Mouse (Mus musculus): ENCODE results near the gene Frmd8. TPM values are rescaled to one million over a fixed set of nuclear protein-coding genes. Genes with fewer than 3 reads are reported as not detected.

Frmd8 gene
- polyA plus RNA-seq (2014; fragmentation: Illumina TruSeq; extraction: RNeasy Lipid Tissue Mini Kit (QIAGEN cat#74804); ENCODE audit: low read depth, low replicate concordance), result 2.8 TPM

DNA sequence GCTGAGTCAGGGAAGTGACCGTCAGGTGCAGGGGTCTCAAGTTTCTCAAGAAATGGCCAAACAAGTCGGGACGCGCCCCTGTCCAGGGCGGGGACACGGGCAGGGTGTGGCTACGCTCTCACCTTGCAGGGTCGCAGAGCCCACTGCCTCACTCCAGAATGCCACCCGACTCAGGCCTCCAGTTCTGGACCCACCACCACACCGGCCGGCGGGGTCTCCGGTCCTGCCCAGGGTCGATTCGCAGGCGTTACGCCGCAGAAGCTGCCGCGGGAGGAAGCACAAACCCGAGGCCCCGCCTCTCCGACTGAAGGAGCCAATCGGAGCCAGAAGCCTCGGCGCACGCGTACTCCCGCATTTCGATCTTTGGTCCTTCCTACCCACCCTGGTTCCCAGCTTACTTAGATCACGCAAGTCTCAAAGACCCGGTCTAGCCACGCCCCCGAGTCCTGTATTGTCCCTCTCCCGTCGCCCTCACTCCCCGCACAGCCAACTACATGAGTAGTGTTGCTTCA is at the start of gene Frmd8:
Frmd8 (minus strand) TSS at position 306 of the 512 bp plus-strand sequence.

DNA sequence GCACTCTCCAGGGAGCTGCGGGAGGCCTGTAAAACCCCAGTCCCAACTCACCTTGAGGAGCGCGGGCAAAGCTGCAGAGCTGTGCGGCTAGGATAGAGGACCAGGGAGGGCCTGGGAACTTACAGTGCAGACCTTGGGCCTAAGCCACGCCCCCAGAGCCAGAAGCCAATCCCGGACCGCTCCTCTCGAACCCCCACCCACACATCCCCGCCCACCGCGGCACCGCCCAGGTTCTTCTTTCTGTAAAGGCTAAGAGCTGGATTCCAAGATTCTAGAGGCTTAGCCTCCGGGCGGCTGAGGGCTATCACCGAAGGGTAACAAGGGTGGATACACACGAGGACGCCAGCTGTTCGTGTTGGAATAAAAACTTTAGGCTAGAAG is 49.6 kb upstream of the Frmd8 start, which contains the start of gene Cdc42ep2:
Cdc42ep2 (minus strand) TSS at position 104 of the 381 bp plus-strand sequence.

GRCm38 (mm10) chr19:5913007-5913719 is 38.1 kb upstream of the Frmd8 start, which contains the start of gene Dpf2:
TSS of gene Dpf2 (minus strand) at chr19:5913010.

DNA sequence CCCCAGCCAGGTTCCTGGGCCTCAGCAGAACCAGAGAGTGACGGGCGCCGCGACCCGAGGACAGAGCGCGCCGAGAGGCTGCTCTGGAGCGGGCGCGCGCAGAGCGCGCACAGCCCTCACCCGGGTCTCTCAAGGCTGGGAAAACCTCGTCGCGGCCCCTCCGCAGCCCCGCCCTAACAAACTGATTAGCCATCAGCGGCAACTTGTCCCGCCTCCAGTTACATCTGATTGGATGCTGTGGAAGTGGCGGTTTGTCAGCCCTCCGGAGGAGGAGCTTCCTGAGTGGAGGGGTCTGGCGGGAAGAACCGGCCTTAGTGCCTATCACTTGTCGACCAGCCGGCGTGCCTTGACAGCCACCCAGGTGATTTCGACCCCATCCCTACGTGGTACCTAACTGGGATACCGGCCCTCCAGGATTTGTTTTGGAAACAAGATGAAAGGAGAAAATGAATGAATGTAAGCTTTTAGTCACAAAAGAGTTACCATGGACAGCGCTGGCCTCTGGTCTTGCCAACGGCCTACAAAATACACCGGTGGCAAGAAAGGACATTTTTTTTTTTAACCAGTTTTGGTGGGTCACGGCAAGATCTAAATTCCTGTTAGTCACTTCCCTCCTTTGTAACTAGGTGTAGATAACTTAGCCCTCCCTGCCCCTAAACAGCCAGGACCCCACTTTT is 19.1 kb upstream of the Frmd8 start, which contains the start of gene Tigd3:
Tigd3 (minus strand) TSS at position 148 of the 677 bp plus-strand sequence.

DNA sequence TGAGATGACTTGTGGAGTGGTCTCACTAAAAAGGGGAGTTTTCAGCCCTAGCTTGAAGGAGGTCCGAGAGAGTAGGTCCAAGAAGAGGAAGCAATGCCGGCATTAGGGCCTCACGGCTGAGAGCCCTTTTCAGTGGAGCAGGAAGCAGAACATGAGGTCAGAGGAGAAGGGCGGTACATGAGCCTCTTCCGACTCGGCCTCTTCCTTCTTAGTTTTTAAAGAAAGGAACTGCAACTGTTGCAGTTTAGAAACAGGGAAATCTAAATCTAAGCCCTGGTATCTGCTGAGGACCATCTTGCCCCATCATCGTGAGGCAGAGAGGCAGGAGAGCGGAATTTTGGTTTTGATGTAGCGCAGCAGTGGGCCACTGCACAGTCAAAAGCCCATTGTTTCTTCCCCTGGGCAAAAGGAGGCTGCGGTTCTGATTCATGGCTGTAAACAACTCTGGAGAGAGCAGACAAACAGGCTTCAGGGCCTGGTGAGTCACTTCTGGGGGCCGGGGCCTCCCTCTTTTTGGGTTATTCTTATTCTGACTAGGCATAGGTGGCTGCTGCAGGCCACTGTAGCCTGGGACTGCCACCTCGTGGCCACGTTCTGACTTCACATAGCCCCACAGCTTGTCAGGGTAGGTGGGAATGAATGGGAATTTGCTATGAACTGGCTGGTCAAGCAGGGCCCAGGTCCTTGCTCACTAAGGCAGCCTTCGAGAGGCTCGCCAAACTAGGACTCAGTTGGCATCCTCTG is 2.7 kb upstream of the Frmd8 start, which contains the start of gene Slc25a45:
Slc25a45 (plus strand) TSS at position 191 of the 744 bp plus-strand sequence.

Other genes with a start within 250 kb of the Frmd8 start
- 0.89 TPM for gene Rela, start 237.8 kb downstream of the Frmd8 start, polyA plus RNA-seq (2014; fragmentation: Illumina TruSeq; extraction: RNeasy Lipid Tissue Mini Kit (QIAGEN cat#74804); ENCODE audit: low read depth, low replicate concordance)
- gene Sipa1, start 211.6 kb downstream of the Frmd8 start, polyA plus RNA-seq (2014; fragmentation: Illumina TruSeq; extraction: RNeasy Lipid Tissue Mini Kit (QIAGEN cat#74804); ENCODE audit: low read depth, low replicate concordance), result 0.20 TPM
- 0.40 TPM for gene Map3k11, start 186.5 kb downstream of the Frmd8 start, polyA plus RNA-seq (2014; fragmentation: Illumina TruSeq; extraction: RNeasy Lipid Tissue Mini Kit (QIAGEN cat#74804); ENCODE audit: low read depth, low replicate concordance)
- 0.16 TPM for gene Pcnx3, start 186.4 kb downstream of the Frmd8 start, polyA plus RNA-seq (2014; fragmentation: Illumina TruSeq; extraction: RNeasy Lipid Tissue Mini Kit (QIAGEN cat#74804); ENCODE audit: low read depth, low replicate concordance)
- gene Kcnk7, start 170.9 kb downstream of the Frmd8 start, polyA plus RNA-seq (2014; fragmentation: Illumina TruSeq; extraction: RNeasy Lipid Tissue Mini Kit (QIAGEN cat#74804); ENCODE audit: low read depth, low replicate concordance), result not detected
- 1.3 TPM for gene Ehbp1l1, start 149.0 kb downstream of the Frmd8 start, polyA plus RNA-seq (2014; fragmentation: Illumina TruSeq; extraction: RNeasy Lipid Tissue Mini Kit (QIAGEN cat#74804); ENCODE audit: low read depth, low replicate concordance)
- gene Fam89b, start 145.6 kb downstream of the Frmd8 start, polyA plus RNA-seq (2014; fragmentation: Illumina TruSeq; extraction: RNeasy Lipid Tissue Mini Kit (QIAGEN cat#74804); ENCODE audit: low read depth, low replicate concordance), result not detected
- gene Ltbp3, start 134.4 kb downstream of the Frmd8 start, polyA plus RNA-seq (2014; fragmentation: Illumina TruSeq; extraction: RNeasy Lipid Tissue Mini Kit (QIAGEN cat#74804); ENCODE audit: low read depth, low replicate concordance), result 2.1 TPM
- gene Scyl1, start 103.9 kb downstream of the Frmd8 start, polyA plus RNA-seq (2014; fragmentation: Illumina TruSeq; extraction: RNeasy Lipid Tissue Mini Kit (QIAGEN cat#74804); ENCODE audit: low read depth, low replicate concordance), result 0.53 TPM
- 4.5 TPM for gene Slc25a45, start 2.5 kb upstream of the Frmd8 start, polyA plus RNA-seq (2014; fragmentation: Illumina TruSeq; extraction: RNeasy Lipid Tissue Mini Kit (QIAGEN cat#74804); ENCODE audit: low read depth, low replicate concordance)
- gene Tigd3, start 18.9 kb upstream of the Frmd8 start, polyA plus RNA-seq (2014; fragmentation: Illumina TruSeq; extraction: RNeasy Lipid Tissue Mini Kit (QIAGEN cat#74804); ENCODE audit: low read depth, low replicate concordance), result 0.20 TPM
- 5.4 TPM for gene Dpf2, start 37.7 kb upstream of the Frmd8 start, polyA plus RNA-seq (2014; fragmentation: Illumina TruSeq; extraction: RNeasy Lipid Tissue Mini Kit (QIAGEN cat#74804); ENCODE audit: low read depth, low replicate concordance)
- 1.9 TPM for gene Cdc42ep2, start 49.5 kb upstream of the Frmd8 start, polyA plus RNA-seq (2014; fragmentation: Illumina TruSeq; extraction: RNeasy Lipid Tissue Mini Kit (QIAGEN cat#74804); ENCODE audit: low read depth, low replicate concordance)
- 2.4 TPM for gene Pola2, start 88.9 kb upstream of the Frmd8 start, polyA plus RNA-seq (2014; fragmentation: Illumina TruSeq; extraction: RNeasy Lipid Tissue Mini Kit (QIAGEN cat#74804); ENCODE audit: low read depth, low replicate concordance)
- not detected for gene Slc22a20, start 110.9 kb upstream of the Frmd8 start, polyA plus RNA-seq (2014; fragmentation: Illumina TruSeq; extraction: RNeasy Lipid Tissue Mini Kit (QIAGEN cat#74804); ENCODE audit: low read depth, low replicate concordance)
- gene Capn1, start 140.6 kb upstream of the Frmd8 start, polyA plus RNA-seq (2014; fragmentation: Illumina TruSeq; extraction: RNeasy Lipid Tissue Mini Kit (QIAGEN cat#74804); ENCODE audit: low read depth, low replicate concordance), result 1.3 TPM
- 0.77 TPM for gene Syvn1, start 171.3 kb upstream of the Frmd8 start, polyA plus RNA-seq (2014; fragmentation: Illumina TruSeq; extraction: RNeasy Lipid Tissue Mini Kit (QIAGEN cat#74804); ENCODE audit: low read depth, low replicate concordance)
- 41.8 TPM for gene Mrpl49, start 182.5 kb upstream of the Frmd8 start, polyA plus RNA-seq (2014; fragmentation: Illumina TruSeq; extraction: RNeasy Lipid Tissue Mini Kit (QIAGEN cat#74804); ENCODE audit: low read depth, low replicate concordance)
- gene Fau, start 182.6 kb upstream of the Frmd8 start, polyA plus RNA-seq (2014; fragmentation: Illumina TruSeq; extraction: RNeasy Lipid Tissue Mini Kit (QIAGEN cat#74804); ENCODE audit: low read depth, low replicate concordance), result 5.1 TPM
- not detected for gene Znhit2, start 185.9 kb upstream of the Frmd8 start, polyA plus RNA-seq (2014; fragmentation: Illumina TruSeq; extraction: RNeasy Lipid Tissue Mini Kit (QIAGEN cat#74804); ENCODE audit: low read depth, low replicate concordance)
- 0.93 TPM for gene Tm7sf2, start 193.1 kb upstream of the Frmd8 start, polyA plus RNA-seq (2014; fragmentation: Illumina TruSeq; extraction: RNeasy Lipid Tissue Mini Kit (QIAGEN cat#74804); ENCODE audit: low read depth, low replicate concordance)
- 8.9 TPM for gene Vps51, start 202.0 kb upstream of the Frmd8 start, polyA plus RNA-seq (2014; fragmentation: Illumina TruSeq; extraction: RNeasy Lipid Tissue Mini Kit (QIAGEN cat#74804); ENCODE audit: low read depth, low replicate concordance)
- not detected for gene Tmem262, start 204.8 kb upstream of the Frmd8 start, polyA plus RNA-seq (2014; fragmentation: Illumina TruSeq; extraction: RNeasy Lipid Tissue Mini Kit (QIAGEN cat#74804); ENCODE audit: low read depth, low replicate concordance)
- not detected for gene Gm28374, start 207.0 kb upstream of the Frmd8 start, polyA plus RNA-seq (2014; fragmentation: Illumina TruSeq; extraction: RNeasy Lipid Tissue Mini Kit (QIAGEN cat#74804); ENCODE audit: low read depth, low replicate concordance)
- gene Zfpl1, start 209.7 kb upstream of the Frmd8 start, polyA plus RNA-seq (2014; fragmentation: Illumina TruSeq; extraction: RNeasy Lipid Tissue Mini Kit (QIAGEN cat#74804); ENCODE audit: low read depth, low replicate concordance), result not detected
- 0.24 TPM for gene Cdca5, start 209.7 kb upstream of the Frmd8 start, polyA plus RNA-seq (2014; fragmentation: Illumina TruSeq; extraction: RNeasy Lipid Tissue Mini Kit (QIAGEN cat#74804); ENCODE audit: low read depth, low replicate concordance)
- gene AC131692.1, start 219.1 kb upstream of the Frmd8 start, polyA plus RNA-seq (2014; fragmentation: Illumina TruSeq; extraction: RNeasy Lipid Tissue Mini Kit (QIAGEN cat#74804); ENCODE audit: low read depth, low replicate concordance), result not detected
- not detected for gene Naaladl1, start 230.5 kb upstream of the Frmd8 start, polyA plus RNA-seq (2014; fragmentation: Illumina TruSeq; extraction: RNeasy Lipid Tissue Mini Kit (QIAGEN cat#74804); ENCODE audit: low read depth, low replicate concordance)
- not detected for gene Sac3d1, start 243.4 kb upstream of the Frmd8 start, polyA plus RNA-seq (2014; fragmentation: Illumina TruSeq; extraction: RNeasy Lipid Tissue Mini Kit (QIAGEN cat#74804); ENCODE audit: low read depth, low replicate concordance)

All from kidney, adult 10 weeks (tissue).